Mouse (Mus musculus) bone marrow, adult 2 months (tissue): ENCODE results near the gene Panx2. TPM values are rescaled to one million over a fixed set of nuclear protein-coding genes. Genes with fewer than 3 reads are reported as not detected.

Source experiments
- H3K27ac ChIP-seq: fragments of 200-500 bp; 2 replicates; pipeline ENCODE4 v1.5.1; 2012; ENCODE audit warnings: low read depth, mild to moderate bottlenecking, control low read depth, inconsistent platforms, low read length; ENCODE audit not compliant: control insufficient read depth, poor library complexity, insufficient read depth
- H3K4me1 ChIP-seq: fragments of 200-500 bp; 2 replicates; pipeline ENCODE4 v1.6.1; 2011; ENCODE audit warnings: low read length; ENCODE audit not compliant: control insufficient read depth, insufficient read depth
- H3K4me3 ChIP-seq: fragments of 200-500 bp; replicated peaks from 2 replicates; pipeline ENCODE3; 2011; ENCODE audit warnings: mild to moderate bottlenecking, low read depth, low read length, control low read depth; ENCODE audit not compliant: control insufficient read depth
- CTCF ChIP-seq: fragments of 200-500 bp; IDR thresholded peaks from 2 replicates; pipeline ENCODE4 v1.5.1; 2011; ENCODE audit warnings: low read length, control low read depth; ENCODE audit not compliant: control insufficient read depth, insufficient read depth
- POLR2A ChIP-seq: fragments of 200-500 bp; IDR thresholded peaks from 2 replicates; pipeline ENCODE4 v1.6.1; 2011; ENCODE audit warnings: low read depth, mild to moderate bottlenecking, control low read depth, low read length, borderline replicate concordance; ENCODE audit not compliant: control insufficient read depth
- WGBS: fragments of 180-500 bp; shearing (Covaris S2); methylation state at CpG from one replicate; pipeline ENCODE4 v1.1.7; 2018; 5-methylcytosine and 5-hydroxymethylcytosine counted together
- polyA plus RNA-seq: library from polyadenylated mRNA; stranded (reverse); fragments of >200 nt; gene quantifications from 2 replicates; pipeline ENCODE4 v1.2.4, GENCODE M21; 2011; ENCODE audit warnings: low replicate concordance; ENCODE audit not compliant: missing spikeins, insufficient read depth, insufficient read length

Panx2 gene
- polyA plus RNA-seq: 0.45 TPM in 1 of 2 replicates, not detected in the other

GRCm38 (mm10) chr15:89059161-89059931, at the start of gene Panx2:
Gene Panx2, plus strand, starts transcription at chr15:89059734.
- no peak within 1 kb of the TSS for H3K4me3 ChIP-seq
- H3K27ac ChIP-seq: no peak within 1 kb of the TSS; the same call in 1 of the 2 replicates
- TF ChIP-seq POLR2A: no peak
- TF ChIP-seq CTCF: no peak
- WGBS: 3% methylated on average over 57 of the region's 57 CpGs
- H3K4me1 ChIP-seq: no peaks in the 10 kb centered on the region

DNA sequence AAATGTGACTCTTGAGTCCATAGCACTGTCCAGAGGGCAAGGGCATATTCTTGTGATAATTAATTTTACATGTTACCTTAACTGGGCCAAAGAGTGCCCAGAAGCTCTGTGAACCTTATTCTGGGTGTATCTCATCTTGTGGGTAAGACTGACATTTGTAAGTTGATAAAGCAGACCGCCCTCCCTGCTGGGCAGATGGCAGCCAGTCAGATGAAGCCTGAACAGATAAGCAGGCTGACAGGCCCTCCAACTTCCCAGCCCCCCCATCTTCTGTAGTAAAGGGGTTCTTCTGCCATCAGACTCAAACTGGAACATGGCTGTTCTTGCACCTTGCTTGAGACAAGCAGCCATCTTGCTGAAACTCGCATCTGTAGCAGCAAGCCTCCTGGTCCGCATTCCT, 42.8 kb upstream of the Panx2 start:
- Histone ChIP-seq H3K4me1 (no peaks in the 10 kb centered on the region), H3K4me3 (no peak overlapping the region), H3K27ac (no peak overlapping the region)
- TF ChIP-seq POLR2A (no peak), CTCF (no peak)
- 72% methylated on average over 3 of the region's 3 CpGs for WGBS

- Histone ChIP-seq H3K4me3 (no peak overlapping the region), H3K27ac (no peak overlapping the region), H3K4me1 (no peaks in the 10 kb centered on the region)
- TF ChIP-seq POLR2A (no peak), CTCF (no peak)
- WGBS: 67% methylated on average over 7 of the region's 7 CpGs
Measured at GRCm38 (mm10) chr15:89020085-89020484, 39.4 kb upstream of the Panx2 start.

DNA sequence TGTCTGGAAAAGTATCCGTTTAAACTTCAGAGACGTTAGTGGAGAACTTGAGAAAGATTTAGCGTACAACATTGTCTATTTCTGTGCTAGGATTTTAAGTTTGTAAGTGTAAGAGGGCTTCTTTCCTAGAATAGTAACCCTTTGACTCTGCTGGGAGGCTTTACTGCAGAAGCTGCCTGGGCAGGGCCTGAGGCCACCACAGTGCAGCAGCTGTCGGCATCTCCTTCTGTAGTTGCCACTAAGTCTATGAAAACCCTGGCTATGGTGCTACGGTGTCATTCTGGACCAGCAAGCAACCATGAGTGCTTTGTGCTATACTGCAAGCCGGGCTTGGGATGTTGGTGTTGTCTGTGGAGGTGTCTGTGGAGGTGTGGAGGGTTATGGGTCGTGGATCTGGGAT, 39.0 kb upstream of the Panx2 start:
- 73% methylated on average over 7 of the region's 7 CpGs for WGBS
- H3K4me1 ChIP-seq: no peaks in the 10 kb centered on the region
- no peak overlapping the region for H3K27ac ChIP-seq
- no peak for TF ChIP-seq POLR2A
- no peak for TF ChIP-seq CTCF
- no peak overlapping the region for H3K4me3 ChIP-seq

- 67% methylated on average over 5 of the region's 5 CpGs for WGBS
- no peaks in the 10 kb centered on the region for H3K4me1 ChIP-seq
- no peak overlapping the region for H3K4me3 ChIP-seq
- TF ChIP-seq CTCF (no peak), POLR2A (no peak)
- no peak overlapping the region for H3K27ac ChIP-seq
Measured at GRCm38 (mm10) chr15:89044381-89044780, 15.2 kb upstream of the Panx2 start.

GRCm38 (mm10) chr15:89046356-89046755, 13.2 kb upstream of the Panx2 start:
- no peaks in the 10 kb centered on the region for H3K4me1 ChIP-seq
- TF ChIP-seq POLR2A (no peak), CTCF (no peak)
- H3K4me3 ChIP-seq: no peak overlapping the region
- WGBS: 77% methylated on average over 4 of the region's 4 CpGs
- H3K27ac ChIP-seq: no peak overlapping the region

GRCm38 (mm10) chr15:89054666-89055065, 4.9 kb upstream of the Panx2 start:
- TF ChIP-seq POLR2A (no peak), CTCF (no peak)
- Histone ChIP-seq H3K4me1 (no peaks in the 10 kb centered on the region), H3K27ac (no peak overlapping the region), H3K4me3 (no peak overlapping the region)
- WGBS: 83% methylated on average over 7 of the region's 7 CpGs

DNA sequence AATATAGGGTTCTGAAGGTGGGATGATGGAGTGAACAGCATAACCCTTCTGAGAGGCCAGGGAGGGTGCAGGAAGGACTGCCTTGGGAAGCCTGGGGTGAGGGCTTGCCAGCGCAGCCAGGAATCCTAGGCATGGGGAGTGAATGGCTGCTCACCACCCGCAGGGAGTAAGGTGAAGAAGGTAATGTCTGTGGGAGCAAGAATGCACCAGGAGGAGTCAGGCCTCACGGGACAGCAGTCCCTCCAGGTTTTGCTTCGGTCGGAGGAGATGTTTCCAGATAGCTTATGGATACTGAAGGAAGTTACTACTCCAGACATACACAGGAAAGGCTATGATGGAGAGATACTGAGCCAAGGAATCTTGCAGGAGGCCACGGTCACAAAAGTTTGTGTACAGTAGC, 798 bp upstream of the Panx2 start:
- WGBS: 46% methylated on average over 6 of the region's 6 CpGs
- Histone ChIP-seq H3K27ac (no peak overlapping the region), H3K4me3 (no peak overlapping the region), H3K4me1 (no peaks in the 10 kb centered on the region)
- no peak for TF ChIP-seq CTCF
- no peak for TF ChIP-seq POLR2A
